ENCODE assay signal across 19 mouse cellular contexts in the genomic region with DNA sequence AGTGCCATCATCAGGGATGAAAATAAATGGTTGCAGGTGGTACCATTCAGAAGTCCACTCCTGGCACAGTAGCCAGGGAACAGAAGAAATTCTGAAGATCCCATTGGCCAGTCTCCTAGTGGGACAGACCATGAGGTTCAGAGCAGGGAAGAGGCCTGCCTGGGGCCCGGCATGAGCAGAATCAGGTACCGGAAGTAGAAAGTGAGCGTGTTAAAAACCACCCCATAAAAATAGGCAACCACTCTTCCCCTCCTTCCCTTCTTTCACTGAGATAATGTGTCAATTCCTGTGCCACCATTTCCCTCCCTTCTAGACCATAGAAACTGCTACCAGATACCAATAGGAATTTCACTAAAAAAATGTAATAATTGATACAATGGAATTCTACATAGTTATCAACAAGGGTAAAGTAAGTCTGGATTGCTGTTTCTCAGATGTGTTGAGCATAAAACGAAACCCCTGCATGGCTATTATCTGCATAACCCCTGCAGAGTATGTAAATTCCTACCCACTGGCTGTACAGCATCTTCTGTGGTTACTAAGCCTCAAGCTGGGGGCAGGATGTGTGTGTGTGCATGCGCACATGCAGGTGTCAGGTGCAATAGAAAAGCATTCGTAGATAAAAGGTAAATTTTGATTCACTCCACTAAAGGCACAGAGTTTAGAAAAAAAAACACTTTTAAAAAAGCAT. TPM values are rescaled to one million over a fixed set of nuclear protein-coding genes. Genes with fewer than 3 reads are reported as not detected.
DNase-seq lines count a peak whose midpoint lies in the region; TF ChIP-seq lines count a peak whose summit lies in the region.
"Had no signal": no experiment of that assay in that cellular context is flagged by ENCODE, and none has a peak within 500 bp of the region (broad histone marks: within the 10 kb centered on the region; RNA-seq: fewer than 3 reads in every experiment).

No protein-coding gene starts in this region.

- H3K36me3 ChIP-seq in splenic B cell, adult 2 months (ENCODE audit: control insufficient read depth, insufficient read depth, low read length, poor library complexity, severe bottlenecking): no peaks in the 10 kb centered on the region
- H3K36me3 ChIP-seq: heart, embryonic 15.5 days; hindbrain, embryonic 13.5 days; limb, embryonic 15.5 days; midbrain, embryonic 15.5 days had no signal

- TF ChIP-seq POLR2A in bone marrow, adult 2 months (IDR thresholded peaks at IDR 0.05; ENCODE audit: borderline replicate concordance, control insufficient read depth, low read depth, low read length): no peak

- WGBS in bone marrow, adult 2 months: 63% methylated on average over 6 of the region's 6 CpGs

- peak; percentile 75 to 80 for DNase-seq in spleen, postnatal 36 days (ENCODE audit: low spot score in 2 of 2)
- DNase-seq in spleen, adult 12 weeks (ENCODE audit: low spot score): no peak
- peak; percentile 62 for DNase-seq in splenic B cell, adult 2 months (ENCODE audit: low read depth, low spot score)
- peak; percentile 68 for DNase-seq in thymus, postnatal 4 days
- no peak for DNase-seq in gastrocnemius, adult 2 months
- DNase-seq in heart, postnatal 36 days: no peak
- no peak for DNase-seq in left cerebral cortex, postnatal 10 days (ENCODE audit: extremely low spot score in 1 of 2, low spot score in 2 of 2)
- DNase-seq: adrenal gland, postnatal 25 days; cerebellum, adult 9-11 months; forebrain, postnatal 0 days; heart, adult 2 months; kidney, adult 11 months; kidney, postnatal 10 days; lung, adult 18-20 months had no signal

- no peaks in the 10 kb centered on the region for H3K27me3 ChIP-seq in splenic B cell, adult 2 months (ENCODE audit: control insufficient read depth, insufficient read depth, low read length, poor library complexity, severe bottlenecking)
- H3K27me3 ChIP-seq: heart, embryonic 15.5 days; hindbrain, embryonic 13.5 days; limb, embryonic 15.5 days; midbrain, embryonic 15.5 days had no signal

- H3K4me1 ChIP-seq in bone marrow, adult 2 months (ENCODE audit: control insufficient read depth, insufficient read depth, low read length): peaks cover 2% of the 10 kb centered on the region; the same call in 1 of the 2 replicates
- H3K4me1 ChIP-seq: heart, embryonic 15.5 days; hindbrain, embryonic 13.5 days; midbrain, embryonic 15.5 days had no signal

- peak overlapping the region; percentile 41 for H3K27ac ChIP-seq in bone marrow, adult 2 months (ENCODE audit: control insufficient read depth, insufficient read depth, low read depth, low read length, poor library complexity)
- no peak overlapping the region for H3K27ac ChIP-seq in gastrocnemius, adult 2 months
- H3K27ac ChIP-seq: heart, adult 2 months; heart, embryonic 15.5 days; hindbrain, embryonic 13.5 days; limb, embryonic 15.5 days; midbrain, embryonic 15.5 days had no signal

- H3K4me3 ChIP-seq in bone marrow, adult 2 months (replicated peaks; ENCODE audit: control insufficient read depth, low read depth, low read length): no peak overlapping the region
- no peak overlapping the region for H3K4me3 ChIP-seq in gastrocnemius, adult 2 months
- H3K4me3 ChIP-seq: heart, adult 2 months; heart, embryonic 15.5 days; hindbrain, embryonic 13.5 days; limb, embryonic 15.5 days; midbrain, embryonic 15.5 days had no signal

- intact Hi-C loops in gastrocnemius, adult 2 months (cut with DNase I): no loop called here
- intact Hi-C loops in heart, postnatal 36 days (cut with DNase I): no loop called here
- intact Hi-C loops in left cerebral cortex, postnatal 10 days (cut with DNase I): no loop called here

- no peak for TF ChIP-seq CTCF in bone marrow, adult 2 months (IDR thresholded peaks at IDR 0.05; ENCODE audit: control insufficient read depth, insufficient read depth, low read length)
- TF ChIP-seq CTCF in gastrocnemius, adult 2 months (IDR thresholded peaks at IDR 0.05): no peak

RNA-seq across cellular contexts. Expression of a gene that starts 10.7 kb away (rescaled TPM):
- polyA plus RNA-seq in bone marrow, adult 2 months (2011; ENCODE audit: insufficient read depth, insufficient read length, low replicate concordance, missing spikeins): 5.2 and 7.7 TPM in 2 replicates
- total RNA-seq in gastrocnemius, adult 2 months (2021): 1 to 10 TPM; 3.4 to 5.9 TPM
- 1 to 10 TPM; 3.0 to 3.2 TPM for total RNA-seq in heart, postnatal 36 days (2021)
- 10 to 100 TPM; 68.0 to 73.2 TPM for total RNA-seq in left cerebral cortex, postnatal 10 days (2021)

Comparison
In these comparisons a context has a peak if more than half of its experiments do, and no peak if none do; other contexts are left out.
1. DNase-seq: peak in spleen, postnatal 36 days (2 of 2), splenic B cell, adult 2 months (single experiment) and thymus, postnatal 4 days (single experiment); none in spleen, adult 12 weeks (single experiment), gastrocnemius, adult 2 months (single experiment), heart, postnatal 36 days (0 of 2) and left cerebral cortex, postnatal 10 days (0 of 2).
2. RNA of a gene that starts 10.7 kb away (total RNA-seq): 68.0 to 73.2 TPM in left cerebral cortex, postnatal 10 days; 3.4 to 5.9 TPM in gastrocnemius, adult 2 months and 3.0 to 3.2 TPM in heart, postnatal 36 days; every median in the first group is over 4 times any median in the second.